Mouse (Mus musculus) MEL (cell line): ENCODE measurements around the gene Agap2. TPM values are rescaled to one million over a fixed set of nuclear protein-coding genes. Genes with fewer than 3 reads are reported as not detected.

Experiments used
- DNase-seq: peaks from one replicate; pipeline ENCODE4 v3.0.0; 2011; ENCODE audit warnings: low read depth, low spot score
- H3K27ac ChIP-seq: 2 replicates; pipeline ENCODE4 v1.5.1; 2012; ENCODE audit warnings: low read depth, mild to moderate bottlenecking, control low read depth, low read length, moderate library complexity; ENCODE audit not compliant: control insufficient read depth
- H3K27me3 ChIP-seq, 2 experiments: fragments of 150-350 bp in 1 of 2; sonication (generic) in 1 of 2; 2 replicates each; pipeline ENCODE4 v1.6.1; 2012; ENCODE audit warnings: low read length in 2 of 2, mild to moderate bottlenecking in 2 of 2, improper control_type of control experiment in 1 of 2, moderate library complexity in 1 of 2; ENCODE audit not compliant: insufficient read depth in 2 of 2, control insufficient read depth in 1 of 2
- H3K36me3 ChIP-seq, 2 experiments: 2 replicates each; pipeline ENCODE4 v1.6.1; 2012 to 2014; ENCODE audit warnings: low read length in 2 of 2, improper control_type of control experiment in 1 of 2, inconsistent platforms in 1 of 2, mild to moderate bottlenecking in 1 of 2; ENCODE audit not compliant: insufficient read depth in 2 of 2, control insufficient read depth in 1 of 2
- H3K4me1 ChIP-seq, 2 experiments: fragments of 150-350 bp in 1 of 2; sonication (generic) in 1 of 2; 2 replicates each; pipeline ENCODE4 v1.6.1; 2012; ENCODE audit warnings: low read length in 2 of 2, improper control_type of control experiment in 1 of 2, mild to moderate bottlenecking in 1 of 2; ENCODE audit not compliant: insufficient read depth in 2 of 2, control insufficient read depth in 1 of 2
- H3K4me3 ChIP-seq, 2 experiments: fragments of 150-350 bp in 1 of 2; sonication (generic) in 1 of 2; 2 replicates each; pipeline ENCODE4 v1.5.1; 2012; ENCODE audit warnings: low read depth in 2 of 2, low read length in 2 of 2, mild to moderate bottlenecking in 2 of 2, moderate library complexity in 2 of 2, control low read depth in 1 of 2, improper control_type of control experiment in 1 of 2; ENCODE audit not compliant: control insufficient read depth in 1 of 2, insufficient read depth in 1 of 2
- H3K79me2 ChIP-seq: 2 replicates; pipeline ENCODE4 v1.6.1; 2012; ENCODE audit warnings: mild to moderate bottlenecking, low read length, moderate library complexity; ENCODE audit not compliant: control insufficient read depth, poor library complexity, insufficient read depth
- H3K9ac ChIP-seq: 2 replicates; pipeline ENCODE4 v1.6.1; 2012; ENCODE audit warnings: low read depth, mild to moderate bottlenecking, control low read depth, low read length, moderate library complexity; ENCODE audit not compliant: control insufficient read depth, poor library complexity, severe bottlenecking
- H3K9me3 ChIP-seq: fragments of 150-350 bp; sonication (generic); replicated peaks from 2 replicates; pipeline ENCODE4 v1.6.1; 2012; ENCODE audit warnings: mild to moderate bottlenecking, low read length, improper control_type of control experiment, moderate library complexity; ENCODE audit not compliant: insufficient read depth
- BHLHE40 ChIP-seq: IDR thresholded peaks from 2 replicates; pipeline ENCODE4 v1.6.1; 2012; ENCODE audit warnings: low read depth, mild to moderate bottlenecking, inconsistent platforms, low read length, improper control_type of control experiment, borderline replicate concordance
- CHD1 ChIP-seq: IDR thresholded peaks from 2 replicates; pipeline ENCODE4 v1.6.1; 2012; ENCODE audit warnings: low read depth, mild to moderate bottlenecking, inconsistent platforms, low read length, improper control_type of control experiment
- CHD2 ChIP-seq: IDR thresholded peaks from 2 replicates; pipeline ENCODE4 v1.6.1; 2011; ENCODE audit warnings: low read length, improper control_type of control experiment
- CTCF ChIP-seq, 3 experiments: IDR thresholded peaks in 2 of 3; conservative IDR thresholded peaks in 1 of 3; 2 replicates each; pipeline ENCODE4 v1.5.1; 2011 to 2012; ENCODE audit warnings: low read length in 3 of 3, low read depth in 2 of 3, mild to moderate bottlenecking in 2 of 3, improper control_type of control experiment in 1 of 3, inconsistent platforms in 1 of 3, mixed read lengths in 1 of 3, moderate library complexity in 1 of 3; ENCODE audit not compliant: control insufficient read depth in 1 of 3, insufficient read depth in 1 of 3, poor library complexity in 1 of 3, severe bottlenecking in 1 of 3
- ELF1 ChIP-seq: IDR thresholded peaks from 2 replicates; pipeline ENCODE4 v1.6.1; 2014; ENCODE audit warnings: low read depth, mild to moderate bottlenecking, inconsistent platforms, low read length, improper control_type of control experiment, moderate library complexity
- EP300 ChIP-seq, 2 experiments: IDR thresholded peaks; 2 replicates each; pipeline ENCODE4 v1.6.1; 2011; ENCODE audit warnings: improper control_type of control experiment in 2 of 2, low read length in 2 of 2, low read depth in 1 of 2, mild to moderate bottlenecking in 1 of 2
- GABPA ChIP-seq: IDR thresholded peaks from 2 replicates; pipeline ENCODE4 v1.6.1; 2012; ENCODE audit warnings: low read depth, mild to moderate bottlenecking, inconsistent platforms, low read length, improper control_type of control experiment, moderate library complexity
- GATA1 ChIP-seq: IDR thresholded peaks from 2 replicates; pipeline ENCODE4 v1.6.1; 2011; ENCODE audit warnings: low read depth, low read length, improper control_type of control experiment
- KAT2A ChIP-seq: conservative IDR thresholded peaks from 2 replicates; pipeline ENCODE4 v1.6.1; 2012; ENCODE audit warnings: low read depth, low read length, improper control_type of control experiment, inconsistent platforms
- MAFK ChIP-seq: IDR thresholded peaks from 2 replicates; pipeline ENCODE4 v1.6.1; 2011; ENCODE audit warnings: low read depth, mild to moderate bottlenecking, low read length, improper control_type of control experiment, borderline replicate concordance
- MAX ChIP-seq: IDR thresholded peaks from 2 replicates; pipeline ENCODE4 v1.6.1; 2011; ENCODE audit warnings: low read length, improper control_type of control experiment
- MAZ ChIP-seq: IDR thresholded peaks from 2 replicates; pipeline ENCODE4 v1.6.1; 2012; ENCODE audit warnings: low read depth, mild to moderate bottlenecking, inconsistent platforms, low read length, improper control_type of control experiment
- MEF2A ChIP-seq: IDR thresholded peaks from 2 replicates; pipeline ENCODE4 v1.6.1; 2014; ENCODE audit warnings: low read depth, mild to moderate bottlenecking, inconsistent platforms, low read length, improper control_type of control experiment; ENCODE audit not compliant: poor library complexity, insufficient replicate concordance, severe bottlenecking; ENCODE audit errors: extremely low read depth
- MYB ChIP-seq: IDR thresholded peaks from 2 replicates; pipeline ENCODE4 v1.6.1; 2011; ENCODE audit warnings: mild to moderate bottlenecking, low read depth, low read length, improper control_type of control experiment
- MYC ChIP-seq: IDR thresholded peaks from 2 replicates; pipeline ENCODE4 v1.6.1; 2011; ENCODE audit warnings: low read depth, mild to moderate bottlenecking, low read length, improper control_type of control experiment, moderate library complexity
- NELFE ChIP-seq: IDR thresholded peaks from 2 replicates; pipeline ENCODE4 v1.6.1; 2011; ENCODE audit warnings: low read depth, low read length, improper control_type of control experiment
- POLR2A ChIP-seq, 2 experiments: IDR thresholded peaks; 2 replicates each; pipeline ENCODE4 v1.6.1; 2011 to 2012; ENCODE audit warnings: low read length in 2 of 2, mild to moderate bottlenecking in 2 of 2, control low read depth in 1 of 2, improper control_type of control experiment in 1 of 2, low read depth in 1 of 2, moderate library complexity in 1 of 2; ENCODE audit not compliant: control insufficient read depth in 1 of 2, insufficient read depth in 1 of 2, poor library complexity in 1 of 2
- POLR2AphosphoS2 ChIP-seq: IDR thresholded peaks from 2 replicates; pipeline ENCODE4 v1.6.1; 2011; ENCODE audit warnings: low read length, improper control_type of control experiment
- POLR2AphosphoS5 ChIP-seq: IDR thresholded peaks from 2 replicates; pipeline ENCODE4 v1.6.1; 2012; ENCODE audit warnings: low read depth, borderline replicate concordance, mild to moderate bottlenecking, inconsistent platforms, low read length, moderate library complexity, mixed read lengths
- RCOR1 ChIP-seq: IDR thresholded peaks from 2 replicates; pipeline ENCODE4 v1.6.1; 2012; ENCODE audit warnings: low read depth, mild to moderate bottlenecking, inconsistent platforms, low read length, improper control_type of control experiment
- SIN3A ChIP-seq: IDR thresholded peaks from 2 replicates; pipeline ENCODE4 v1.6.1; 2012; ENCODE audit warnings: low read length, improper control_type of control experiment, inconsistent platforms
- SMC3 ChIP-seq: IDR thresholded peaks from 2 replicates; pipeline ENCODE4 v1.6.1; 2011; ENCODE audit warnings: low read depth, low read length, improper control_type of control experiment
- TAL1 ChIP-seq: IDR thresholded peaks from 2 replicates; pipeline ENCODE4 v1.6.1; 2012; ENCODE audit warnings: mild to moderate bottlenecking, inconsistent platforms, low read length, moderate library complexity, mixed read lengths
- TBP ChIP-seq: IDR thresholded peaks from 2 replicates; pipeline ENCODE4 v1.8.0; 2011; ENCODE audit warnings: low read depth, low read length, improper control_type of control experiment
- TCF12 ChIP-seq: IDR thresholded peaks from 2 replicates; pipeline ENCODE4 v1.6.1; 2014; ENCODE audit warnings: low read depth, mild to moderate bottlenecking, inconsistent platforms, low read length, improper control_type of control experiment, moderate library complexity
- UBTF ChIP-seq: IDR thresholded peaks from 2 replicates; pipeline ENCODE4 v1.6.1; 2012; ENCODE audit warnings: low read depth, mild to moderate bottlenecking, inconsistent platforms, low read length, improper control_type of control experiment, moderate library complexity, borderline replicate concordance; ENCODE audit not compliant: insufficient read depth
- USF1 ChIP-seq: IDR thresholded peaks from 2 replicates; pipeline ENCODE4 v1.6.1; 2014; ENCODE audit warnings: low read depth, mild to moderate bottlenecking, inconsistent platforms, low read length, improper control_type of control experiment, moderate library complexity
- USF2 ChIP-seq, 2 experiments: IDR thresholded peaks; 2 replicates each; pipeline ENCODE4 v1.6.1; 2011 to 2012; ENCODE audit warnings: improper control_type of control experiment in 2 of 2, low read length in 2 of 2, borderline replicate concordance in 1 of 2, inconsistent platforms in 1 of 2, low read depth in 1 of 2, mild to moderate bottlenecking in 1 of 2; ENCODE audit not compliant: insufficient read depth in 1 of 2
- ZC3H11A ChIP-seq: IDR thresholded peaks from 2 replicates; pipeline ENCODE4 v1.6.1; 2012; ENCODE audit warnings: low read depth, mild to moderate bottlenecking, inconsistent platforms, low read length, improper control_type of control experiment
- ZKSCAN1 ChIP-seq: IDR thresholded peaks from 2 replicates; pipeline ENCODE4 v1.6.1; 2012; ENCODE audit warnings: low read depth, mild to moderate bottlenecking, inconsistent platforms, low read length, improper control_type of control experiment, moderate library complexity
- ZMIZ1 ChIP-seq: IDR thresholded peaks from 2 replicates; pipeline ENCODE4 v1.6.1; 2012; ENCODE audit warnings: low read depth, mild to moderate bottlenecking, inconsistent platforms, low read length, improper control_type of control experiment, moderate library complexity
- ZNF384 ChIP-seq: IDR thresholded peaks from 2 replicates; pipeline ENCODE4 v1.6.1; 2012; ENCODE audit warnings: low read depth, mild to moderate bottlenecking, inconsistent platforms, low read length, improper control_type of control experiment
- polyA plus RNA-seq, 2 experiments: library from polyadenylated mRNA; stranded (reverse) in 1 of 2; unstranded in 1 of 2; fragments of >175 nt in 1 of 2; fragments of >200 nt in 1 of 2; gene quantifications; 2 replicates each; pipeline versions ENCODE4 v1.2.1 to v1.2.4; 2012; ENCODE audit warnings: low replicate concordance in 2 of 2, low read depth in 1 of 2; ENCODE audit not compliant: insufficient read length in 2 of 2, insufficient read depth in 1 of 2, missing spikeins in 1 of 2
- total RNA-seq: library from RNA; depleted of rRNA; stranded (reverse); fragments of 300-350 nt; gene quantifications from 2 replicates; pipeline ENCODE4 v1.2.3, GENCODE M21; 2012

The Agap2 gene
- total and polyA plus RNA-seq, 3 experiments = 0.04 to 0.46 TPM; not detected in 1

DNA sequence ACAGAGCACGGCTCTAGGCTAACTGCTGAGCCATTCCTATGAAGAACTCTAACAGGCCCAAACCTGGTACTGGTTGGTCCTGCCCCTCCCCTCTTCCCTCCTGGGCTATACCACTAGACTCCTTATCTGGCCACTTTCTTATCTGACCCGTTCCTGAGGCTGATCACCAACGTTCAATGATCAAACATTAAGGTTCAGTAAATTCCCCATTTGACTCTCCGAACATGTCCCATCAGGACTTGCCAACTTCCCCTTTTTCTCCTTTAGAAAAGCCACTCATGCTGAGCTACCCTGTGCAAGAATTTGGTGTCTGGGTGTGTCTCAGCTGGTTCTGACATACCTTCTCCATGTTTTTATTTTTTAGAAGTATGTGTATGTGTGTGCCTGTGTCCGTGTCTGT lies 51.5 kb downstream of the Agap2 start (continued):
- TF ChIP-seq CHD2 (no peak), SIN3A (peak; percentile 87), ZKSCAN1 (no peak), BHLHE40 (0 out of 2 replicates have a peak, but pooled peaks have one; percentile 5), TBP (peak; percentile 72)
- TF ChIP-seq, all 39 proteins: peak for 21

DNA sequence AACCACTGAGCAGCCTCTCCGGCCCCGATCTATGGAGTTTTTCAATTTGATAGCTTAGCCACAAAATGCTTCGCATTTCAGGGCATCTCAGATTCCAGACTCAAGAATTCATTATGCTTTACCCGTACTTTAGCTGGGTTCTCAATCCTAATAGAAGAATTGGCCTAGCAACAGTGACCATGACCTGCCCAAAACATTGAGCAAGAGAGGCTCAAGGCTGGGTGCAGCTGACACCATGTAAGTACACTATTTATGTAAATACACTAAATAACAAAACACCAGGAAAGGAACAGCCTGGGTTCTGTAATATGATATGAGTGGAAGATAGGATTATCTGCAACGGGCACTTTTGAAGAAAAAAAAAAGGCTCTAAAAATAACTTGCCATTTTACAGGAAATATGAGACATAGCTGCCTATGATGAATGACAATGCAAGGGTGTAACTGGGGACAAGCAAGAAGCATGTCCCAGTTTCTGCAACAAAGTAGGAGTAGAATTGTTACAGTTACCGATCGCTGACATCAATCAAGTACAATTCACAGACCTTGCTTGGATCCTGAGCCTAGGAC lies 52.7 kb downstream of the Agap2 start:
- Histone ChIP-seq H3K79me2 (no peaks in the 10 kb centered on the region; the same call in 1 of the 2 replicates), H3K9me3 (no peaks in the 10 kb centered on the region), H3K4me1 (peaks cover 7 to 35% of the 10 kb centered on the region in 2 experiments), H3K9ac (peak overlapping the region; percentile 54), H3K27ac (peak overlapping the region; percentile 93), H3K27me3 (no peaks in the 10 kb centered on the region), H3K4me3 (peak overlapping the region; percentile 31 to 40), H3K36me3 (peaks cover 0 to 32% of the 10 kb centered on the region in 2 experiments; a peak in 2 of 4 replicates)
- peak; percentile 77 for DNase-seq
- TF ChIP-seq POLR2AphosphoS5 (no peak), ZKSCAN1 (no peak; the same call in 1 of the 2 replicates), USF1 (no peak), EP300 (IDR thresholded peaks at IDR 0.05; ENCODE audit: low read depth in 1 of 2, low read length in 2 of 2) (peak; percentile 91 to 92), NELFE (0 out of 2 replicates have a peak, but pooled peaks have one; percentile 27), ZC3H11A (no peak), TBP (peak; percentile 61), TCF12 (peak; percentile 84), MYC (peak; percentile 57; the same call in 1 of the 2 replicates), BHLHE40 (no peak), POLR2AphosphoS2 (no peak), MAX (peak; percentile 33), CHD1 (0 out of 2 replicates have a peak, but pooled peaks have one; percentile 6), UBTF (no peak), MEF2A (peak; percentile 99), RCOR1 (peak; percentile 62; the same call in 1 of the 2 replicates), ELF1 (0 out of 2 replicates have a peak, but pooled peaks have one; percentile 21), SMC3 (no peak), KAT2A (no peak), GATA1 (peak; percentile 91), POLR2A (IDR thresholded peaks at IDR 0.05; ENCODE audit: control insufficient read depth in 1 of 2, insufficient read depth in 1 of 2, low read depth in 1 of 2, low read length in 2 of 2, poor library complexity in 1 of 2) (0 out of 4 replicates have a peak, but pooled peaks of 1 of the 2 experiments have one; percentile 23), ZNF384 (peak; percentile 98), GABPA (no peak), USF2 (IDR thresholded peaks at IDR 0.05; ENCODE audit: borderline replicate concordance in 1 of 2, insufficient read depth in 1 of 2, low read depth in 1 of 2, low read length in 2 of 2) (no peak), CTCF (IDR thresholded peaks at IDR 0.05 in 2 of 3, conservative IDR thresholded peaks at IDR 0.05 in 1 of 3; ENCODE audit: control insufficient read depth in 1 of 3, insufficient read depth in 1 of 3, low read depth in 2 of 3, low read length in 3 of 3, poor library complexity in 1 of 3, severe bottlenecking in 1 of 3) (no peak), MAFK (peak; percentile 32; the same call in 1 of the 2 replicates), SIN3A (peak; percentile 87), MAZ (no peak), ZMIZ1 (no peak), CHD2 (no peak), MYB (peak; percentile 85), TAL1 (no peak)
